Mouse (Mus musculus): ENCODE results near the gene Ryr2. TPM values are rescaled to one million over a fixed set of nuclear protein-coding genes. Genes with fewer than 3 reads are reported as not detected.

Gene Ryr2
- polyA plus RNA-seq, 1 experiment from 2014 or later = 2.7 TPM

DNA sequence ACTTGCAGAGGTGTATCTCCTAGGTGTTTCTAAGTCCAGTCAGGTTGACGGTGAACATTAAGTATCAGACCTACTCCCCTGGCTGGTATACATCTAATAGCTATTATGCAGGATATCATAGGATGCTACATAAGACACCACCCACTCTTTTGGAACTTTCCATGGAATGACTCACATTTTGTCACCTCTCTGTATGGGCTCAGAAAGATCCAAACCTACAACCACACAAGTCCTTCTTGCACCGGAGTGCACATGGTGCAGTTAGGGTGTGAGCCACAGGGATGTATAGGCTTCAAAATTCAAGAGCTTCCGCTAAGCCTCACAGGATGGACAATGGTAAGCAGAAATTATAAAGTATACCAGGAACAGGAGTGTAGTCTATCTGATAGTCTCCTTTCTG lies 52.8 kb downstream of the Ryr2 start:
- no peak overlapping the region for H3K27ac ChIP-seq
- 96% methylated on average over 3 of the region's 3 CpGs for WGBS
- no peak overlapping the region for H3K4me2 ChIP-seq (replicated peaks)
- H3K4me1 ChIP-seq (replicated peaks) = no peaks in the 10 kb centered on the region
- no peak for ATAC-seq
- no peak overlapping the region for H3K9ac ChIP-seq (replicated peaks)
- no peaks in the 10 kb centered on the region for H3K9me3 ChIP-seq
- no peak overlapping the region for H3K4me3 ChIP-seq (replicated peaks)
- H3K36me3 ChIP-seq = no peaks in the 10 kb centered on the region
- H3K27me3 ChIP-seq = no peaks in the 10 kb centered on the region

- no peaks in the 10 kb centered on the region for H3K36me3 ChIP-seq
- 91% methylated on average over 1 of the region's 1 CpGs for WGBS
Observed at GRCm38 (mm10) chr13:12050809-12051208, 55.9 kb downstream of the Ryr2 start.

GRCm38 (mm10) chr13:12047059-12047458 lies 59.7 kb downstream of the Ryr2 start:
- H3K4me1 ChIP-seq (replicated peaks) = no peaks in the 10 kb centered on the region
- H3K27me3 ChIP-seq = no peaks in the 10 kb centered on the region
- H3K4me3 ChIP-seq (replicated peaks) = no peak overlapping the region
- 87% methylated on average over 4 of the region's 4 CpGs for WGBS
- H3K36me3 ChIP-seq = no peaks in the 10 kb centered on the region
- H3K4me2 ChIP-seq (replicated peaks) = no peak overlapping the region
- no peak overlapping the region for H3K9ac ChIP-seq (replicated peaks)
- no peaks in the 10 kb centered on the region for H3K9me3 ChIP-seq
- H3K27ac ChIP-seq = no peak overlapping the region
- no peak for ATAC-seq

More at GRCm38 (mm10) chr13:12050809-12051208, 55.9 kb downstream of the Ryr2 start:
- Histone ChIP-seq H3K4me2 (replicated peaks) (no peak overlapping the region), H3K27me3 (no peaks in the 10 kb centered on the region), H3K4me3 (replicated peaks) (no peak overlapping the region), H3K9me3 (no peaks in the 10 kb centered on the region), H3K4me1 (replicated peaks) (no peaks in the 10 kb centered on the region), H3K9ac (replicated peaks) (no peak overlapping the region), H3K27ac (no peak overlapping the region)
- ATAC-seq = no peak

DNA sequence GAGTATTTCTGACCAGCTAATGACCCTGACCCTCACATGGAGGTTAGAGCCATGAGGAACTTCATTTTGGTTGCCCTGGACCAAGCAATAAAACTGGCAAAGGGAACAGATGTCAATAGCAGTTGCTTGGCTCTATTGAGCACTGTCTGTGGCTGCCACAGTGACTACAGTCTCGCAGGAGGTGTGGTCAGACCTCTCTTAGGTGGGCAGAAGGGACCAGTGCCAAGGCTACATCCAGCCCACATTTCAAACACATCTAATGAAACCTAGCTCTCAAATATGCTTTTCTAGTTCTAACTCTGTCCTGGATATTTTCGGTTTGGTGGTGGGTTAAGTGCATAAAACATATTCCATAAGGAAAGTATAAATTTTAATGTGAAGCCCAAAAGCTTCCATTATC lies 62.0 kb downstream of the Ryr2 start:
- Histone ChIP-seq H3K9me3 (no peaks in the 10 kb centered on the region), H3K4me2 (replicated peaks) (no peak overlapping the region), H3K4me3 (replicated peaks) (no peak overlapping the region), H3K9ac (replicated peaks) (no peak overlapping the region), H3K4me1 (replicated peaks) (no peaks in the 10 kb centered on the region), H3K27ac (no peak overlapping the region), H3K27me3 (no peaks in the 10 kb centered on the region), H3K36me3 (no peaks in the 10 kb centered on the region)
- no peak for ATAC-seq
- 87% methylated on average over 2 of the region's 2 CpGs for WGBS

DNA sequence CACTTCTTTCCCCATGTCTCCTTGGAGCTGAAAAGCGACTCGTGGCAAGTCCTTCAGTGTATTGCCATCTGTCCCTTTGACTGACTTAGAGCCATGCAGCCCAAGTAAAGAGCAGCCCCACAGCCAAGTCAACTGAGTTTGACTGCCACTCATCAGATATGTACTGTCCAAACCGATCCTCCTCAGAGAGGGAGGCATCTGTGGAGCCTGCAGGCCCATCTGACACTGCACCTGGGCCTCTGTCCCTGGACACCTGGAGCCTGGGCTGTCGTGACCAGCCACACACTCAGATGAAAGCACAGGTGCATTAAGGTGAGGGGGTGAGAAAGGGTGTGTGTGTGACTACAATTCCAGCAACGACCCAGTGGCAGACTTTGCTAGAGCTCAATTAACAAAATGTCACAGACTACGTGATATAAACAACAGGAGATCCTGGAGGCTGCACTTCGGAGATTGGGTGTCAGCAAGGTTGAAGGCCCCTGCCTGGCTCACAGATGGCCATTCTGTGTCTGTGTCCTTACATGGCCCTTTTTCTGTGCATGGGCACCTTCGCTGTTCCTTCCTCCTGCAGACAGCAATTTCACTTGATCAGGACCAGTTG lies 63.8 kb downstream of the Ryr2 start:
- Histone ChIP-seq H3K27ac (no peak overlapping the region), H3K4me1 (replicated peaks) (no peaks in the 10 kb centered on the region), H3K9me3 (no peaks in the 10 kb centered on the region), H3K4me2 (replicated peaks) (no peak overlapping the region), H3K36me3 (no peaks in the 10 kb centered on the region), H3K27me3 (no peaks in the 10 kb centered on the region), H3K4me3 (replicated peaks) (no peak overlapping the region), H3K9ac (replicated peaks) (no peak overlapping the region)
- ATAC-seq = no peak
- 79% methylated on average over 8 of the region's 8 CpGs for WGBS

- Histone ChIP-seq H3K9ac (replicated peaks) (no peak overlapping the region), H3K4me3 (replicated peaks) (no peak overlapping the region), H3K4me2 (replicated peaks) (no peak overlapping the region), H3K4me1 (replicated peaks) (no peaks in the 10 kb centered on the region), H3K36me3 (no peaks in the 10 kb centered on the region), H3K9me3 (no peaks in the 10 kb centered on the region), H3K27ac (no peak overlapping the region), H3K27me3 (no peaks in the 10 kb centered on the region)
- ATAC-seq = no peak
- WGBS = 87% methylated on average over 3 of the region's 3 CpGs
Observed at GRCm38 (mm10) chr13:12039967-12040366, 66.8 kb downstream of the Ryr2 start.

GRCm38 (mm10) chr13:12038676-12039075 lies 68.1 kb downstream of the Ryr2 start:
- ATAC-seq = no peak

GRCm38 (mm10) chr13:12037241-12037640 lies 69.5 kb downstream of the Ryr2 start:
- no peak overlapping the region for H3K27ac ChIP-seq
- no peak overlapping the region for H3K4me3 ChIP-seq (replicated peaks)
- H3K9me3 ChIP-seq = no peaks in the 10 kb centered on the region
- H3K27me3 ChIP-seq = no peaks in the 10 kb centered on the region
- H3K4me1 ChIP-seq (replicated peaks) = no peaks in the 10 kb centered on the region
- H3K4me2 ChIP-seq (replicated peaks) = no peak overlapping the region
- H3K9ac ChIP-seq (replicated peaks) = no peak overlapping the region
- no peak for ATAC-seq
- WGBS = 87% methylated on average over 4 of the region's 4 CpGs
- no peaks in the 10 kb centered on the region for H3K36me3 ChIP-seq

More at GRCm38 (mm10) chr13:12038676-12039075, 68.1 kb downstream of the Ryr2 start:
- no peak overlapping the region for H3K27ac ChIP-seq
- H3K9ac ChIP-seq (replicated peaks) = no peak overlapping the region
- H3K4me2 ChIP-seq (replicated peaks) = no peak overlapping the region
- H3K36me3 ChIP-seq = no peaks in the 10 kb centered on the region
- no peaks in the 10 kb centered on the region for H3K4me1 ChIP-seq (replicated peaks)
- no peak overlapping the region for H3K4me3 ChIP-seq (replicated peaks)
- no peaks in the 10 kb centered on the region for H3K27me3 ChIP-seq
- H3K9me3 ChIP-seq = no peaks in the 10 kb centered on the region
- WGBS = 82% methylated on average over 4 of the region's 4 CpGs

DNA sequence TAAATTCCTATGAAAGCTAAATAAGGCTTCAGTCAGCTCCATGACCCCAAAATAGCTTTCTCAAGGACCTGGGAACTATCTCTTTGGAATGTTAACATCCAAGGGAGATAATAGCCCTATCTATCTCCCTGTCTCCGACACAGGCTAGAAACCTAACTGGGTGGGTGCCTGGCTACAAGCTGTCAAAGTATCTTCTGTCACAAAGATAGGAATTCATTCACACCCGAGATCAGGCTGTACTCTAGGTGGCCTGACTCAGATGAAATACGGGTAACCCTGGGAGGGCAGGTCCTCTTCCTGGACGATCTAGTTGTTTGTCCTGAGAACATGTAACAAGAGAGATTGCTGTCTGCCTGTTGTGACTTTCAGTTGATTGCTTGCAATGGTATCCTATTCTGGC lies 69.9 kb downstream of the Ryr2 start:
- no peak for ATAC-seq
- Histone ChIP-seq H3K27ac (no peak overlapping the region), H3K9ac (replicated peaks) (no peak overlapping the region), H3K4me2 (replicated peaks) (no peak overlapping the region), H3K4me3 (replicated peaks) (no peak overlapping the region), H3K4me1 (replicated peaks) (no peaks in the 10 kb centered on the region), H3K27me3 (no peaks in the 10 kb centered on the region), H3K9me3 (no peaks in the 10 kb centered on the region), H3K36me3 (no peaks in the 10 kb centered on the region)
- 81% methylated on average over 4 of the region's 4 CpGs for WGBS

- no peak for ATAC-seq
- H3K9ac ChIP-seq (replicated peaks) = no peak overlapping the region
- 73% methylated on average over 6 of the region's 6 CpGs for WGBS
Observed at GRCm38 (mm10) chr13:12033914-12034313, 72.8 kb downstream of the Ryr2 start.

GRCm38 (mm10) chr13:12033272-12033671 lies 73.5 kb downstream of the Ryr2 start:
- Histone ChIP-seq H3K4me3 (replicated peaks) (no peak overlapping the region), H3K27me3 (no peaks in the 10 kb centered on the region), H3K4me2 (replicated peaks) (no peak overlapping the region), H3K9me3 (no peaks in the 10 kb centered on the region), H3K27ac (no peak overlapping the region), H3K36me3 (no peaks in the 10 kb centered on the region), H3K9ac (replicated peaks) (no peak overlapping the region), H3K4me1 (replicated peaks) (no peaks in the 10 kb centered on the region)
- 89% methylated on average over 5 of the region's 5 CpGs for WGBS
- no peak for ATAC-seq

More at GRCm38 (mm10) chr13:12033914-12034313, 72.8 kb downstream of the Ryr2 start:
- Histone ChIP-seq H3K36me3 (no peaks in the 10 kb centered on the region), H3K4me2 (replicated peaks) (no peak overlapping the region), H3K4me3 (replicated peaks) (no peak overlapping the region), H3K9me3 (no peaks in the 10 kb centered on the region), H3K4me1 (replicated peaks) (no peaks in the 10 kb centered on the region), H3K27ac (no peak overlapping the region), H3K27me3 (no peaks in the 10 kb centered on the region)

DNA sequence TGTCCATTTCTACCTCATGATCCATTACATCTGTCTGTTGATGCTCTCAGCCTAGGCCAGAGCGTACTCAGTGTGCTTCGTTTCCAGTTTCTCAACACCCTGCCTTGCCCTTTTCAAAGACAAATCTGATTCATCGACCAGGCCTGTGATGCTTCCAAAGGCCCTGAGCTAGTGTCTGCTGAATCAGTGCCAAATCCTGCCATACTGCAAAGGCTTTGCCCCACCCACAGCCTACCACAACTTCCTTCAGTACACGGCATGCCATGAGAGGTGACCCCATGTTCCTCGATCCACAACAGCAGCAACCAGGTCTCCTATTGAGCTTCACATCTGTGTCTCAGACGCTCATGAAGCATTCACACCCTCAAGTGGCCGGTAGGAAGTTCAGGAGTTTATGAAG lies 76.9 kb downstream of the Ryr2 start:
- no peaks in the 10 kb centered on the region for H3K4me1 ChIP-seq (replicated peaks)
- no peak overlapping the region for H3K4me3 ChIP-seq (replicated peaks)
- no peak overlapping the region for H3K4me2 ChIP-seq (replicated peaks)
- no peak overlapping the region for H3K9ac ChIP-seq (replicated peaks)
- H3K27ac ChIP-seq = no peak overlapping the region
- WGBS = 94% methylated on average over 7 of the region's 7 CpGs
- H3K36me3 ChIP-seq = no peaks in the 10 kb centered on the region
- no peak for ATAC-seq
- H3K9me3 ChIP-seq = no peaks in the 10 kb centered on the region
- no peaks in the 10 kb centered on the region for H3K27me3 ChIP-seq

- 87% methylated on average over 4 of the region's 4 CpGs for WGBS
- no peaks in the 10 kb centered on the region for H3K9me3 ChIP-seq
- H3K36me3 ChIP-seq = no peaks in the 10 kb centered on the region
- no peak overlapping the region for H3K27ac ChIP-seq
- no peak overlapping the region for H3K9ac ChIP-seq (replicated peaks)
- no peak overlapping the region for H3K4me2 ChIP-seq (replicated peaks)
- H3K4me1 ChIP-seq (replicated peaks) = no peaks in the 10 kb centered on the region
- ATAC-seq = no peak
- no peaks in the 10 kb centered on the region for H3K27me3 ChIP-seq
- no peak overlapping the region for H3K4me3 ChIP-seq (replicated peaks)
Observed at GRCm38 (mm10) chr13:12029326-12029725, 77.4 kb downstream of the Ryr2 start.

All from midbrain, embryonic 13.5 days (tissue).